Mouse (Mus musculus): ENCODE measurements around the gene Fhod1.

GRCm38 (mm10) chr8:105299962-105300361, 47.8 kb downstream of the Fhod1 start:
- TF ChIP-seq GATA1 (IDR thresholded peaks at IDR 0.05; ENCODE audit: borderline replicate concordance, low read length) = no peak
- TF ChIP-seq FLI1 (IDR thresholded peaks at IDR 0.05; ENCODE audit: low read length) = no peak
